Mouse (Mus musculus): Measurements from ENCODE around the gene Spred2. TPM values are rescaled to one million over a fixed set of nuclear protein-coding genes. Genes with fewer than 3 reads are reported as not detected.
"Not testable (repeated sequence)": the region's sequence is repeated elsewhere in the genome, so short reads cannot be mapped to it uniquely, and the experiment has no call there.

The Spred2 gene
- total RNA-seq, 2 experiments from 2014 or later, result 63.9 to 68.4 TPM

DNA sequence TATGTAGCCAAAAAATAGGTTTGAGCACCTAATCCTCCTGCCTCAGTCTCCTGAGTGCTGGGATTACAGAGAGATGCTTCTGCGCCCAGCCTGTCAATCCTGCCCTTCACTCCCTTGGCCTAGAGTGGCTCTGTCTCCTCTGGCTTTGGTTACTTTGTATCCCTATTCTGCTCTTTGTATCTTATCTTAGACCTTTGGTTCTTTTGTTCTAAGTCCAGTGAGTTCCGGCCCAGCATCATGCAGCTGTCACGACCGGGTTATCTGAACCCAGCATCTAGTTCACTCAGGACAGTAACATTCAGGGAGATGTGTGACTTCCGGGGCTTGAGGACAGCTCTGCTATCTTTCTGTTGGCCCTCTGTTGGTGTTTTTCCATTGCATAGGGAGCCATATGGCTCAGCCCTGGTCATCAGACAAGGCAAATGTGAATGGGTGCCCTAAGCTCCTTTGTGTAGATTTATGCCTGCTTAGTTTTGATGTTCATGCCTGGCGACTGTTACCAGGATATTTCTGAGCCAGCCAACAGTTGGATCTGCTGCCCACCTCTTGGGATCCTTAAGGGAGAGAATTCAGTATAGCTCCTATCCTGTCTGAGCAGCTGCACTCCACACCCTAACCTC, 109.5 kb downstream of the Spred2 start:
- intact Hi-C loops (cut with DNase I), result loop anchor here (10.0 kb wide), 1 partner anchor 199 kb away; no protein-coding TSS in a partner anchor
- DNase-seq (ENCODE audit: extremely low spot score in 1 of 2, low spot score in 2 of 2), result no peak

DNA sequence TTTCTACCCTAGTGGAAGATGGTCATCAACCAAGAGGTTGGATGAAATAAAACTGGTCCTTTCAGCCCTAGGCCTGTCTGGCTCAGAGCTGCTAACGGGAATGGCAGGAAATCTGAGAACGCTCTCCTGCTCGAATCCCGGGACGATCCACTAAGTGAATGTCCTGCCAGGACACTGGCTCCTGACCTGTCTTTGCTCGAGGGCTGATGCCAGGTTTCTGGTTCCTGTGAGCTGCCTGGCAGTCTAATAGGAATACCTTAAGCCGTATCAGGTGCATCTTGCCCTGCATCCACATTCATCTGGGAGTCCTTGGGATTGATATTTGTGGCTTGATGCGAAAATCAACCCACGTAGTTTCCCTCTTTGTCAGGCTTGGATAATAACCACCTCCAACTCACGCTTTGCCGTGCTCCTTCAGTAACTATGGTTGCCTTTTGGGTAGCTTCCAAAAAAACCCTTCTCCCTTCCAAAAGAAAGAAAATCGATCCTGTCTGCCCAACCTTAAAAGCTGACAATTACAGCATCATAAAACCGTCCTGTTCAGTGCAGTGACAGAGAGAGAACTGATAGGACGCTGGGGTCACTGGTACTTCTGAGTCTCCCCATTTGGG, 110.3 kb downstream of the Spred2 start:
- intact Hi-C loops (cut with DNase I), result loop anchor here (10.0 kb wide), 1 partner anchor 200 kb away; no protein-coding TSS in a partner anchor
- DNase-seq (ENCODE audit: extremely low spot score in 1 of 2, low spot score in 2 of 2), result no peak

DNA sequence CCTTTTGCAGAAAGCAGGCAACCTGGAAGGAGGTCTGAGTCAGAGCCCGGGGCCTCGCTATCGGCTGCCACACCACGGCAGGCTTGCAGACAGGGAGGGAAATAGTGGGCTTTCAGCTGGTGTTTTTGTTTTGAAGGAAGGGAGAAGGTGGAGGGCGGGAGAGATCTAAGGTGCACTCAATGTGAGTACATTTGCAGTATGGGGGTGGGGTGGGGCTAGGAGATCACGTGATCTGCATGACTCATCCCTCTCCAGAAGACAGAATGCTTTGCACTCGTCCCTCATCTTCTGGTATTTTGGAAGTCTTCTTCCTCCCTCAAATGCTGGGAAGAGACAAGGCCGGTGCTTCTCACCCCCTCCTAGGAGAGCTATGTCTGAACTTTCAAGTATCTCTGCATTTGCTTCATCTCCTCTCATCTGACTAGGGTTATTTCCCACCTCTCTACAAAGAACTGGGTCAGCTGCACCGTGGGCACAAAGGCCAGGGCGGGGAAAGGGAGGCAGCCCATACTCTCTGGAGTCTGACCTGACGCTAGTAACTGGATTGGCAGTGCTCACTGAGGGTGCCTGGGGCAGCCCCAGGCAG, 111.3 kb downstream of the Spred2 start:
- intact Hi-C loops (cut with DNase I), result loop anchor here (10.0 kb wide), 1 partner anchor 201 kb away; no protein-coding TSS in a partner anchor
- no peak for DNase-seq (ENCODE audit: extremely low spot score in 1 of 2, low spot score in 2 of 2)

DNA sequence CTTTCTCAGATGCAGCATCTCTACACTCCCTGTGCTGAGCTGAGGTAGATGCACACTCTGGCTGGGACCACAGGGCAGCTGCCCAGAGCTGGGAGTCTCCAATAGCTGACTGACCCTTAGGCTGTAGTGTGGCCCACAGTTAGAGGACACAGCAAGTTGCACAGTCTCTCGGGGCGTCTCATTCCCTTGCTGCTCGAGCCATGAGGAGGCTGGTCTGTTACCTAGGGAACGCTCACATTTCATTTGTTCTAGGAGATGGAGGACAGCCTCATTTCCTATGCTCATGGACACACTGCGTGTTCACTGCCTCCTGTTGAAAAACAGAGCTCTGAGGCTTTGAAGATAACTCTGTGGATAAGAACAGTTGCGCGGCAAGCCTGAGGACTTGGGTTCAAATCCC, 111.8 kb downstream of the Spred2 start:
- DNase-seq (ENCODE audit: extremely low spot score in 1 of 2, low spot score in 2 of 2), result no peak
- intact Hi-C loops (cut with DNase I), result loop anchor here (10.0 kb wide), 1 partner anchor 201 kb away; no protein-coding TSS in a partner anchor

DNA sequence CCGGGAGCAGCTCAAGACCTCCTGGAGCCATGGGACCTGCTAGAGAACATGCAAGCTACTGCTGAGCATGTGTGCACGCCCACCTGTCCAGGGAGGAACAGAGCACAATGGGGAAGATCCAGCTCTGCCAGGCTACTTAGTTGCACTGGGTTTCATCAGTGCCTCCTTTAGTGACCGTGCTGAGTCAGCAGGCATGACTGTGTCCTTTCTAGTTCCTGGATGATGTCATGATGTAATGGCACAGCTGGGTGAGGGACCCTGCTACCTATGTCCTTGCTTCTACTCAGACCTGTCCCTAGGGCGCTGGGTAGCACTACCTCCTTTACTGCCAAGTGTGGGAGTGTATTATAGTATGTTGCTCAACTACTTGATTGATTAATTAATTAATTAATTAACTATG, 113.6 kb downstream of the Spred2 start:
- intact Hi-C loops (cut with DNase I), result loop anchor here (10.0 kb wide), 1 partner anchor 203 kb away; no protein-coding TSS in a partner anchor
- DNase-seq (ENCODE audit: extremely low spot score in 1 of 2, low spot score in 2 of 2), result no peak

DNA sequence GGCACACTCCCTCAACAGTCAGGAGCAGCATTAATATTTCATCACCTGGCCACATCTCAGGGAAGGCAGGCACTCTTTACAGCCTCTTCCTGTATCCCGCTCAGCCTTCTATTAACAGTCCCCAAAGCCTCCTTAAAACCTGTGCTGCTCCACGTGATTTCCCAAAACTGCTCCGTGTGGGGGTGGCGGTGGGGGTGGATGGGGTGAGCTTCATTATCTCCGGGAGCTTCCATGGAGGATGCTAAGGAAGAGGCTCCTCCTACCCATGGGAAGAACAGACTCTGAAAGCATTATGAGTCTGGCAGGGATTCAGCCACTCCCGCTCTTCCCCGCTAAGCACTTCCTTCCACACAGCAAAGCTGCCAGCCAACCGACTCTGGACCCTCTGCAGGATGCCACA, 114.5 kb downstream of the Spred2 start:
- peak; percentile 40 to 68 for DNase-seq (ENCODE audit: extremely low spot score in 1 of 2, low spot score in 2 of 2)
- intact Hi-C loops (cut with DNase I), result loop anchor here (10.0 kb wide), 1 partner anchor 204 kb away; no protein-coding TSS in a partner anchor

DNA sequence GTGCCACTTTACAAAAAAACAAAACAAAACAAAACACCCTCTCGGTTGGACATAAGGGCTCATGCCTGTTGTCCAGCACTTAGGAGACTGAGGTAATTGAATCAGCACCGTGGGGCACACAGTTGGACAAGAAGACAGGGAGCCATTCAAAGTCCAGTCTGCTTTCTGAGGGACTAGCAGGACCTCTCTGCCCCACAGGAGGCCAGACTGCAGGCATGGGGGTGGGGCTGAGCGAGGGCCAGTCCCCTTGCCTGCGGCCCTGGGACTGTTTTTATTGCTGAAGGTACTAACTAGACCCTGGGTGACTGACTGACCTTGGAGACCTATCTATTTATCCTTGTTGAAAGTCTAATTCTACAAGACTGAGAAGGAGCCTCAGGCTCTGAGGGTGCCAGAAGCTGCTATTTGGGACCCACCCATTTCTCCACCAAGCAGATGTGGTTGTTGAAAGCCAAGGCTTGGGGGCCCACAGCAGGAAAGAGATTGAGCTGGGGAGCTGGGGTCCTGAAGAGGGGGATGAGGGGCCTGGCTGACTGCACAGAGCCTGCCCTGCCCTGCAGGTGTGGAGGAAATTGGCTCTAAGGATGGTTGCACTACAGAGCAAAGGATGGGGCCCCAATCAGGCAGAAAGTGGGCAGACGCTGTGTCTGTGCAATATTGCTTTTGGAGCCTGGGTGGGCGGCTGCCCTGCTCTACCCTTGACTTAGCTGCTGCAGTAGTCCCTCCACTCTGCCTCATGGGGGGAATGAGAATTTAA, 117.2 kb downstream of the Spred2 start:
- intact Hi-C loops (cut with DNase I), result loop anchor here (5.0 kb wide), 1 partner anchor 119 kb away; the partner anchor contains the start of gene Spred2
- no peak for DNase-seq (ENCODE audit: extremely low spot score in 1 of 2, low spot score in 2 of 2)

DNA sequence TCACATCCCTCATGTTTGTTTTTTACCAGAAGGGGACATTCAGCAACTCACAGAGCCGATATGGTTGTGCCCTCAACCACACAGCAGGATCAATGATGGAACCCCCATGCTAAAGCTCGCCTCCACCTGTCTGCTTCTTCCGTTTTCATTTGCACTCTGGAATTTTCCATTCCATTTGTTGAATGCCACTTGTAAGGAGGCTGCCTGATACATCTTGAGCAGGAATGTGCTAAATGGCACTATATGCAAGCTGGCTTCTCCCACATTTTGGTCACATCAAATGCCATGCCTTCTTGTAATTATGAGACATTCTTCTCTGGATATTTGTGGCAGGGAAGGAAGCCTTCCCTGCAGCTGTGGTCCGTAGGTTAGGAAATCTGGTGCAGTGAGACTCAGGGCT, 117.9 kb downstream of the Spred2 start:
- DNase-seq (ENCODE audit: extremely low spot score in 1 of 2, low spot score in 2 of 2), result no peak
- intact Hi-C loops (cut with DNase I), result loop anchor here (5.0 kb wide), 1 partner anchor 120 kb away; the partner anchor contains the start of gene Spred2

DNA sequence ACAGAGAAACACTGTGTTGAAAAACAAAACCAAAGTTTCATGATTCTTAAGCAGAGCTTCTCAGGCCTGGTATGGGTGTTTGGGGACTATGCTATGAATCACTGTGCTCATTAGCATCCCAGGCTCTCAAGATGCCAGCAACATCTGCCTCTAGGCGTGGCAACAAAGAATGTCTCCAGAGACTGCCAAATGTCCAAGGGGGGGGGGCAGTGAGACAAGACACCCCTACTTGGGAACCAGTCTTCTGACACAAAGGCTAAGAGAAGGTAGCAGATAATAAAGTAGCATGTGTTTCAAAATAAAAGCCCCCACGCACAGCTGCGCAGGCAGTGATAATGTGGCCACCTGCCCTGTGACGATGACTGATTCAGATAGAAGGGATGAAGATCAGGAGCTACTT, 119.1 kb downstream of the Spred2 start:
- no peak for DNase-seq (ENCODE audit: extremely low spot score in 1 of 2, low spot score in 2 of 2)
- intact Hi-C loops (cut with DNase I), result loop anchor here (5.0 kb wide), 1 partner anchor 121 kb away; the partner anchor contains the start of gene Spred2

DNA sequence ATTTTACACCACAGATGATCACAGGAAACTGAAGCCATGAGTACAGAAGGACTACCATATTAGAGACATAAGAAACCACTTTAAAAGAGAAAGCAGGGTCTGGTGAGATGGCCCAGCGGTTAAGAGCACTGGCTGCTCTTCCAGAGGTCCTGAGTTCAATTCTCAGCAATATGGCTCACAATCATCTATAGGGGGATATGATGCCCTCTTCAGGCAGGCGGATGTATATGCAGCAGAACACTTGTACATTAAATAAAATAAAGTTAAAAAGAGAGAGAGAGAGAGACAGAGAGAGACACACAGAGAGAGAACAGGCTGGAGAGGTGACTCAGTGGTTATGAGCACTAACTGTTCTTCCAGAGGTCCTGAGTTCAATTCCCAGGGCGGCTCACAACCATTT, 121.4 kb downstream of the Spred2 start:
- intact Hi-C loops (cut with DNase I), result no loop called here
- no peak for DNase-seq (ENCODE audit: extremely low spot score in 1 of 2, low spot score in 2 of 2)

DNA sequence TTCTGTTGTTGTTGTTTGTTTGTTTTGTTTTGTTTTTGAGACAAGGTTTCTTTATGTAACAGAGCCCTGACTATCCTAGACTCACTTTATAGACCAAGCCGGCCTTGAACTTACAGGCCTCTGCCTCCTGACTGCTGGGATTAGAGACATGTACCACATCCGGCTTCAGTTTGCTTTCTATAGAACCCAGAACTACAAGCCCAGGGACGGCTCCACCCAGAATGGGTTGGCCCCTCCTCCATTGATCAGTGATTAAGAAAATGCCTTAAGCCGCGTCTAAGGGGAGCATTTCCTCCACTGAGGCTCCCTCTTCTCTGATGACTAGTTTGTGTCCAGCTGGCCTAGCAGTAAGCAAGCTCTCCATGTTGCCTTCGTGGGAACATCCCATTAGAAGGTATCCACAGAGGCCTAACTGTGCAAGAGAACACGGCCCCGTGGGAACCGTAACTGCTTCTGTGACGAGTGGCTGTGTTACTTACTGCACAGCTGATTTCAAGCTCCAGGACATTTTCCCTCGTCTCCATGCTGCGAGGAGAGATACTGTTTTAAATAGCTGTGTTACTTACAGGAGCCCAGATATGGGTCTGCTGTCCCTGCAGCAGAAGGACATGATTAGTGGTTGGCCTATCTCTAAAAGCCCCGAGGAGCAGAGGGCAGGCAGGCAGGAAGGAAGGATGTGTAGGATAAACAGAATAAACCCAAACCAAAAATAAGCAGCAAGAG, 128.8 kb downstream of the Spred2 start:
- intact Hi-C loops (cut with DNase I), result no loop called here
- no peak for DNase-seq (ENCODE audit: extremely low spot score in 1 of 2, low spot score in 2 of 2)

DNA sequence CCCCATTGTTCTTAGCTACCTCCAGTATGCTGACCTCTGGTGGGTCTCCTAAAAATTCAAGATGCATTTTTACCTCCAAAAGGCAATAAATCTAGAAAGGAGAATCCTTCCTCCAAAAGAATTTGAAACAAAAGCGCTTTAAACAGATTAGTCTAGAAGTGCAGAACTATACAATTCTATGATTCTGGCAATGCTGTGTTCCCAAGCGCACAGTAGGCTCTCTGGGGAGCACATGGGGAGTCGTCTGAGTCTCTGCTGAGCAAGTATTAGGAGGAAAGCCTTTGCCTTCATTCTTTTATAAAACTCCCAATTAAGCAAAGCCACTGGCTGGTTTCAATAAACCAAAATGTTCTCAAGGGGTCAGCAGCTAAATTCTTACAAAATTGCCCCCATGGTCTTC, 129.8 kb downstream of the Spred2 start:
- DNase-seq (ENCODE audit: extremely low spot score in 1 of 2, low spot score in 2 of 2), result no peak
- intact Hi-C loops (cut with DNase I), result no loop called here

DNA sequence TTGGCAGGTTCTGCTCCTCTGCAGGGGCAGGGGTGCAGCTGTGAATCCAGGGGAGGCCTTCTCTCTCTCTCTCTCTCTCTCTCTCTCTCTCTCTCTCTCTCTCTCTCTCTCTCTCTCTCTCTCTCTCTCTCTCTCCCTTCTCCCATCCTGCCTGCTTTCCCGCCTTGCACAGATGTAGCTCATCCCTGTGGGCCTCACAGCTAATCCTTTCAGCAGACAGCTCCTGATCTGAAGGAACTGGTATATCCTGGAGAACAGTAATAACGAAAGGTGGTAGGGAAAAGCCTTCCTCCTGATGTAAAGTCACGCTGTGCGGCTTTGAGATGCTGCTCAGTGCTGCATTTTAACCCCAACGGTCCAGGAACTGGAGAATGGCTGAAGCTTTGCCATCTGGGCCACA, 130.4 kb downstream of the Spred2 start:
- DNase-seq (ENCODE audit: extremely low spot score in 1 of 2, low spot score in 2 of 2), result no peak
- intact Hi-C loops (cut with DNase I), result no loop called here

DNA sequence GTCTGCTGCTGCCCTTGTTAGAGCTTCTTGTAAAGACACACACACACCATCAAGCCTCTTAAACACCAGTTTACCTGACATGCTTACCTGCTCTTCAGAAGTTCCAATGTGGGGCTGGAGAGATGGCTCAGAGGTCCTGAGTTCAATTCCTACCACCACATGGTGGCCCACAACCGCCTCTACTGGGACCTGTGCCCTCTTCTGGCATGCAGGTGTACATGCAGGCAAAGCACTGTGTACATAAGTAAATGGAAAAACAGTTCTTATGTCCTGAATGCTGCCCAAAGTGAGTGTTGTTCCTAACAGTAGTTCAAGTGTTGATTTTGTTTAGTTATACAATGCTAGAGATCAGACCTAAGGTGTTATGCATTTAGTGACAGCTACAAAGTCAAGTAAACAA, 132.0 kb downstream of the Spred2 start:
- no peak for DNase-seq (ENCODE audit: extremely low spot score in 1 of 2, low spot score in 2 of 2)
- intact Hi-C loops (cut with DNase I), result no loop called here

DNA sequence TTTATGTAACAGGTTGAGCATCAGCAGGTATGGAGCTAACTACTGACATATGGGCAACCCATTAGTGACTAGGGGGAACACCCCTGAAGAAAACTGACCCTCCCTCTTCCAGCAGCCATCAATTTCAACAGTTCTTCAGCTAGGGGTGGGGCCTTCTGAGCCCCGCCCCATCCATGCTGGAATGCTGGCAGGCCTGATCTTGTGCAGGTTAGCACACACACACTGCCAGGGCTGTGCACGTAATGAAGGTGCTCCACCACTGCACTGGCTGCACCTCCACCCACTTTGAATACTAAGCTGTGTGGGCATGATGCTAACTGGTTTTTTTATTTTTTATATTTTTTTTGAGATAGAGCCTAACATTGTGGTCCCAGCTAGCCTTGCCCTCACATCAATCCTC, 133.3 kb downstream of the Spred2 start:
- intact Hi-C loops (cut with DNase I), result no loop called here

DNA sequence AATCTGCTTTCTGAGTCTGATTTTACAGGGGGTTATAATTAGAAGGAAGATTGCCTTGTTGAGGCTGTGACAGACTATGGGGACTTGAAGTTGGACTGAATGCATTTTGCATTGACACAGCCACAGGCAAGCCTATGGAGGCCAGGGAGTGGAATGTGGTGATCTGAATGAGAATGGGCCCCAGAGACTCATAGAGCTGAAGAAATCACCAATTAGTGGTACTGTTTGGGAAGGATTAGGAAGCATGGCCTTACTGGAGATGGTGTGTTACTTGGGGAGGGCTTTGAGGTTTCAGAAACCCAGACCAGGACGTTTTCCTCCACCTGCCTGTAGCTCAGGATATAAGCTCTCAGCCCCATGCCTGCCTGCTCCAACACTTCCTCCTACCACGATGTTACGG, 135.6 kb downstream of the Spred2 start:
- DNase-seq (ENCODE audit: extremely low spot score in 1 of 2, low spot score in 2 of 2), result no peak
- intact Hi-C loops (cut with DNase I), result no loop called here

More for the DNA sequence above, 133.3 kb downstream of the Spred2 start:
- no peak for DNase-seq (ENCODE audit: extremely low spot score in 1 of 2, low spot score in 2 of 2)

DNA sequence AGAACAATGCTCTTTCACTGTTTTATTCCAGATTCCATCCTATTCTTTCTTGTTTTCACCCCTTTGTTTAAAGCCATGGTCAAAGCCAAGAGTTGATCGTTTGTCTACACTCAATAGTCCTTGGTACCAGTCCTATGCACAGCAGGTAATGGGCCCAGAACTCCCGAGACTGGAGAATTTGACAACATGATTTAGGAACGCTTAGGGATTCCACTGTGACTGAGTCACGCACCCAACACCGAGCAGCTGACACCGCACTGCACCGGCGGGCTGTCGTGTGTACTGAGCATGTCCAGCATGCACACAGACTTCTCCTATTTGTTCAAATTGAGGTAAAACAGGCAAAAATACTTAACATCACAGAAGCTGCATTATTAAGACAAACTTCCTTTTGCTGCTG, 138.6 kb downstream of the Spred2 start:
- intact Hi-C loops (cut with DNase I); DNase-seq (ENCODE audit: extremely low spot score in 1 of 2, low spot score in 2 of 2): not testable (repeated sequence)

DNA sequence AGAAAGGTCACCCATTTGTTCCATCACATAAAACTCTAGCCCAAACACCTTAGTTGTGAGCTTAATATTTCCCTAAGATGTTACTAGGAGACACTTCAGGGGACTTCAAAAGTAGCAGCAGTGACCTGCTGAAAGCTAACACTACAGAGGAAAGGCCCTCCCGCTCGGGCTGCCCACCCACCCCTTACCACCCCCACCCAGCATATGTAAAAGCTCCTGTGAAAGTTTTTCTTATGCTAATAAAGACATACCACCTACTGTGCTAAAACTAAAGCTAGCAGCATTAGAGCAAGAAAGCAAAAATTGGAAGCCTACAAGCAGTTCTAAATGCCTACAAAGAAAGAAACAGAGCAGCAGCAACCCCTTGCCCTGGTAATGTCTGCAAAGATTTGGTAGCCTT, 139.9 kb downstream of the Spred2 start:
- DNase-seq (ENCODE audit: extremely low spot score in 1 of 2, low spot score in 2 of 2); intact Hi-C loops (cut with DNase I): not testable (repeated sequence)

DNA sequence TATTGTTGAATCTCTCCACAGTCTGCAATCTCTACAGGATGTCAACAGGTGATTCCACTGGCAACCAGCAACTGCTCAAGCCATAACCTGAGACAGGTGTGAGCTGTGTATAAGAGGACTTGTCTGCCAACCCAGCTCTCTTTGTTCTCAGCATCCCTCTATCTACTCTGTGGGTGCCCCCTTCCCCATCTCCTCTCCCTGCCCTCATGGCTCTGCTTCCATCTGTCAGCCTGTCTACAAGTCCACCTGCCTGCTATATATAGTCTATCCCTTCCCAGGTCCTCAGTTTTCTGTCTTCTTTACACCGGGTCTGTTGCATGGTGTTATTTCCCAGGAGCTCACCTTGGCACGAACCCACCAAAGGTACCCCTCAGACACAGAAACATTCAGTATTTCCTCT, 140.8 kb downstream of the Spred2 start:
- intact Hi-C loops (cut with DNase I), result no loop called here
- no peak for DNase-seq (ENCODE audit: extremely low spot score in 1 of 2, low spot score in 2 of 2)

All from left cerebral cortex, postnatal 10 days (tissue).